Mouse (Mus musculus): ENCODE data around the gene Rfc2. TPM values are rescaled to one million over a fixed set of nuclear protein-coding genes. Genes with fewer than 3 reads are reported as not detected.

Rfc2 gene
- polyA plus RNA-seq, 1 experiment from 2014 or later, result 218 TPM

DNA sequence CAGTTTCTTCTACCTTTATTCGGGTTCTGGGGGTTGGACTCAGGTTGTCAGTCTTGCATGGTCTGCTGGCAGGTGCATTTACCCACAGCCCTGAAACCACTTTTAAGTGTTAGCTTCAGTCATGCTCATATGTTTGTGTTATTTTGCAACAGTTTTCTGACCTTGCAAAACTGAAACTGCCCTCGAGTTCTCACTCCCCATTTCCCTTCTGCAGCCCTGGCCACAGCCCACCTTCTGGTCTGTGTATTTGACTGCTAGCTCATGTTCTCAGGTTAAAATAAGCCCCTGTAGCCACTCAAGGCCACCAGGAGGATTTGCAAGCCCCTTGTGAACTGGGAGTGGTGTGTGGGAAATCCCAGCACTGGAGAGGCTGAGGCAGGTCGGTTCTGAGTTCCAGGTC lies 8.7 kb downstream of the Rfc2 start:
- ATAC-seq (replicated peaks), result no peak
- Histone ChIP-seq H3K36me3 (peaks cover 25% of the 10 kb centered on the region), H3K9ac (replicated peaks) (no peak overlapping the region), H3K4me3 (no peak overlapping the region), H3K9me3 (no peaks in the 10 kb centered on the region), H3K27ac (replicated peaks) (no peak overlapping the region), H3K4me1 (no peaks in the 10 kb centered on the region), H3K27me3 (no peaks in the 10 kb centered on the region), H3K4me2 (replicated peaks) (no peak overlapping the region)
- 97% methylated on average over 3 of the region's 3 CpGs for WGBS

DNA sequence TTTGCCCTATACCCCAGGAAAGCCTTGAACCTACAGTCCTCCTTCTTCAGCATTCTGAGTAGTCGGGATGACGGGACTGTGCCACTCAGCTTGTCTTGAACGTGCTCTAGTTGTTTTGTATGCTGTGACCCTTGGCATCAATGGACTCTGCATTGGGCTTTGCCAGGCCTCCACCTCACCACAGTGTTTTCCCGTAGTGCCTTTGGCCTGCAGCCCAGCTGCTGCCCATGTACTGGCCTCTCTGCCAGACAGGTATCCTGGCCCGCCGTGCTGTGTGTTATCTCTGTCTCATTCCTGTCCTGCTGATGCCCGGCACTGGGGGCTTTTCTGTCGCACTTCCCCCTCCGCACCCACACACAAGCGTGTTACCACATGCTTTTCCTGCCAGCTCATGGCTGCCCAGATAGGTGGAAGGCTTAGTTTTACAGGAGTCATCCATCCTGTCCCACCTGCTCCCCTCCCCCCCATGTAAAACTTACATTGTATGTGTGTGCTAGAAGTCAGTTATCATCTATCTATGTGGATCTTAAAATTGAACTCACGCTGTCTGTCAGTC lies 10.9 kb downstream of the Rfc2 start:
- H3K36me3 ChIP-seq, result peaks cover 47% of the 10 kb centered on the region
- H3K9me3 ChIP-seq, result no peaks in the 10 kb centered on the region
- 88% methylated on average over 11 of the region's 11 CpGs for WGBS
- no peaks in the 10 kb centered on the region for H3K4me1 ChIP-seq
- no peak overlapping the region for H3K4me3 ChIP-seq
- no peak overlapping the region for H3K27ac ChIP-seq (replicated peaks)
- no peak for ATAC-seq (replicated peaks)
- H3K9ac ChIP-seq (replicated peaks), result no peak overlapping the region
- no peak overlapping the region for H3K4me2 ChIP-seq (replicated peaks)
- H3K27me3 ChIP-seq, result no peaks in the 10 kb centered on the region

DNA sequence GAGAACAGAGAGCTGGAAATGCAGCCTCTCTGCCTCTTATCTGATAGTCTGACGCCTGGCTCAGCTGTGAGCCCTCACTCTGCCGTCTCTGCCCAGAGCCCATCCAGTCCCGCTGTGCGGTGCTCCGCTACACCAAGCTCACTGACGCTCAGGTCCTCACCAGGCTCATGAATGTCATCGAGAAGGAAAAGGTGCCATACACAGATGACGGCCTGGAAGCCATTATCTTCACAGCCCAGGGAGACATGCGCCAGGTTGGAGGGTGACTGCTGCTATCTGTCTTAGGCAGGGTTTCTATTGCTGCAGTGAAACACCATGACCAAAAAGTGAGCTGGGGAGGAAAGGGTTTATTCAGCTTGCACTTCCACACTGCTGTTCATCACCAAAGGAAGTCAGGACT lies 11.9 kb downstream of the Rfc2 start:
- peaks cover 54% of the 10 kb centered on the region for H3K36me3 ChIP-seq
- H3K9ac ChIP-seq (replicated peaks), result no peak overlapping the region
- ATAC-seq (replicated peaks), result no peak
- H3K4me3 ChIP-seq, result no peak overlapping the region
- H3K4me2 ChIP-seq (replicated peaks), result no peak overlapping the region
- H3K27ac ChIP-seq (replicated peaks), result no peak overlapping the region
- no peaks in the 10 kb centered on the region for H3K27me3 ChIP-seq
- H3K4me1 ChIP-seq, result no peaks in the 10 kb centered on the region
- WGBS, result 90% methylated on average over 9 of the region's 9 CpGs
- H3K9me3 ChIP-seq, result no peaks in the 10 kb centered on the region

DNA sequence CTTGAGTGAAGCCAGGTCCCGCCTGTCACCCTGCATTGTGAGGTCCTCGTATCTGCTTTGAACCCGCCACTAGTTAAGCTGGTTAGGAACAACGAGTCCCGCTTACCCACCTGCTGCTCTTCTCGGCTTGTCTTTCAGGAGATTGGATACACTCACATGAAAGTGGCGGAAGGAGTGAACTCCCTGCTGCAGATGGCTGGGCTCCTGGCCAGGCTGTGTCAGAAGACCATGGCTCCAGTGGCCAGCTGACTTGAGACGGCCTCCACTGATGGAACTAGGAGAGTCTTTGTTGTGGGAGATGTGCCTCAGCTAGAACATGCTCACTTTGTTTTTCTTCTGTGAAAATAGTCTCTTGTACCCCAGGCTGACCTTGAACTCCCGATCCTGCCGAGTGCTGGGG lies 16.5 kb downstream of the Rfc2 start:
- H3K9ac ChIP-seq (replicated peaks), result no peak overlapping the region
- H3K4me1 ChIP-seq, result no peaks in the 10 kb centered on the region
- no peak overlapping the region for H3K27ac ChIP-seq (replicated peaks)
- no peak overlapping the region for H3K4me3 ChIP-seq
- no peaks in the 10 kb centered on the region for H3K9me3 ChIP-seq
- no peak overlapping the region for H3K4me2 ChIP-seq (replicated peaks)
- WGBS, result 78% methylated on average over 10 of the region's 10 CpGs
- ATAC-seq (replicated peaks), result no peak
- H3K27me3 ChIP-seq, result no peaks in the 10 kb centered on the region
- peaks cover 55% of the 10 kb centered on the region for H3K36me3 ChIP-seq

DNA sequence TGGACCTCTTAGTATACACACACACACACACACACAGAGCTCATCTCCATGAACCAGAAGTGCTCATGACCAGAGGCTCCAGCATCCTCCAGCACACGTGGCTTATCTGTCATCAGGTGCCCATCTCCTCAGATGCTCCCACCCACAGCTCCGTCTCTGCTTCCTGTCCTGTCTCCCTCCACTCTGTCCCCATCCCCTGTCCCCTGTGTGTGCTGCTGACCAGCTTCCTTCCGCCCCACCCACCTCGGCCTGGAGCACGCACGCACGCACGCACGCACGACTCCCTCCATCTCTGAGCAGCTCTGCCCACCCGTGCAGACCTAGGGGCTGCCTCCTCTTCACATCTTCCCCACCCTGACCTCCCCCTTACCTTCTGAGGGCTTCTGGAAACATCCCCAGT lies 23.2 kb downstream of the Rfc2 start:
- Histone ChIP-seq H3K9me3 (no peaks in the 10 kb centered on the region), H3K4me1 (no peaks in the 10 kb centered on the region), H3K4me2 (replicated peaks) (no peak overlapping the region), H3K36me3 (0 out of 2 replicates have a peak, but pooled peaks cover 5% of the 10 kb centered on the region), H3K27me3 (no peaks in the 10 kb centered on the region), H3K4me3 (no peak overlapping the region), H3K9ac (replicated peaks) (no peak overlapping the region), H3K27ac (replicated peaks) (no peak overlapping the region)
- WGBS, result 85% methylated on average over 11 of the region's 11 CpGs
- no peak for ATAC-seq (replicated peaks)

DNA sequence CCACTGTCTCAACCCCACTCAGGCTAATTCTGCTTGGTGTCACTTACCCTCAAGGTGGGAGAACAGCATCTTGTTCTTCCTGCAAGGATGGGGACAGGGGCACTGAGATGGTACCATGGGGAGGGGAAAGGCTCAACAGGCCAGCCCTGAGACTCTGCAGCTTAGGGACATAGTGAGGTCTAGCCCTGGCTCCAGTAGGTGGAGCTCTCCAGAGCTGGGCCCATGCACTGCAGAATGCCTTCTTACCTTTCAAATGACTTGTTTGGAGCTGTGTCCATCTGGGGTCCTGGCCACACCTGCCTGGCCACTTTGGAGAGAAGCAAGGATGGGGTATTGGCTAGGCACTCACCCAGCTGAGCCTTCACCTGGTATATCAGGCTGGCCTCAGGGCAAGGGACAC lies 25.1 kb downstream of the Rfc2 start:
- Histone ChIP-seq H3K36me3 (no peaks in the 10 kb centered on the region), H3K4me3 (no peak overlapping the region), H3K9ac (replicated peaks) (no peak overlapping the region), H3K9me3 (no peaks in the 10 kb centered on the region), H3K27ac (replicated peaks) (no peak overlapping the region), H3K27me3 (no peaks in the 10 kb centered on the region), H3K4me1 (no peaks in the 10 kb centered on the region), H3K4me2 (replicated peaks) (no peak overlapping the region)
- ATAC-seq (replicated peaks), result no peak

DNA sequence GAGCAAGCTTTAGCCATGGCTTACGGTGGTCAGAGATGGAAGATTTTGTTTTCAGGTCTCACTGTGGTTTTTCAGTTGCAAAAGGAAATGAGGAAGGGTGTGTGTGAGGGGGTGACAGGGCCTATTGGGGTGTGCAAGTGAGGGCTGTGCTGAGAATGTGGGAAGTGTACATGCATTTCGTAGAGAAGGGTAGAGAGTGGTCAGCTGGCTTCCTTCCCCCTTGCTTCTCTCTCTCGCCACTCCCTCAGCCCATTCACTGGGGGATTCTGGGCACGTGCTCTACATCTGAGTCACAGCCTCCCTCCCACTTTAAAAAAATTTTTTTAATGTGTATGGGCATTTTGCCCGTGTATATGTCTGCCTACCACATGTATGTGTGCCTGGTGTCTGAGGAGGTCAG lies 26.0 kb downstream of the Rfc2 start:
- ATAC-seq (replicated peaks), result no peak
- no peaks in the 10 kb centered on the region for H3K4me1 ChIP-seq
- WGBS, result 74% methylated on average over 5 of the region's 5 CpGs

DNA sequence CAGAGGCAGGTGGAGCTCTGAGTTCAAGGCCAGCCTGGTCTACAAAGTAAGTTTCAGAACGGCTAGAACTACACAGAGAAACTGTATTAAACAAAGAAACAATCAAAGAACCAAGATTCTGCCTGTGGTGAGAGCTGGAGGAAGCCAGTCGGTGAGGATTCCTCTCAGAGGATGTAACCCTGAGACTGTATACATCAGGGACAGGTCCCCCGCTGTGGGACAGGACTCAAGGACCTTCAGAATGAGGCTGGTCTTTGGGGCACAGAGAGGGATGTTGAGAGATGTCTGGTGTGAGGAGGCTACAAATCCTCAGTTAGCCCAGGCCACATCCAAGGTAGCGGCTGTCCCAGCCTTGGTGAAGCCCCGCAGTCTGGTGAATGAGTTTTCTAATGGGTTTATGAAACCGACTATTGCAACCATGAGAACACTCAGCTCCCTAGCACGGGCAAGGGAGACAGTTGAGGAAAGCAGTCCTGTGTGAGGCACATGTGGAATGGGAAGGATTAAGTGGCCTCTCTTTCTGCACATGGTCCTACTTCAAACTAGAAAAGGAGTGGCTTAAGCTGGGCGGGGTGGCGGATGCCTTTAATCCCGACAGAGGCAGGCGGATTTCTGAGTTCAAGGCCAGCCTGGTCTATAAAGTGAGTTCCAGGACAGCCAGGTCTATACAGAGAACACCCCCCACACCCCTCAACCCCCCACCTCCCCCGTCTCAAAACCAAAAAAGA lies 28.9 kb downstream of the Rfc2 start:
- no peak for ATAC-seq (replicated peaks)
- peaks cover 3% of the 10 kb centered on the region; the same call in 1 of the 2 replicates for H3K36me3 ChIP-seq
- 85% methylated on average over 11 of the region's 12 CpGs for WGBS

More for the DNA sequence above, 26.0 kb downstream of the Rfc2 start:
- no peak overlapping the region for H3K4me3 ChIP-seq
- H3K9ac ChIP-seq (replicated peaks), result no peak overlapping the region
- H3K4me2 ChIP-seq (replicated peaks), result no peak overlapping the region
- no peaks in the 10 kb centered on the region for H3K27me3 ChIP-seq
- H3K9me3 ChIP-seq, result no peaks in the 10 kb centered on the region
- H3K36me3 ChIP-seq, result no peaks in the 10 kb centered on the region
- no peak overlapping the region for H3K27ac ChIP-seq (replicated peaks)

DNA sequence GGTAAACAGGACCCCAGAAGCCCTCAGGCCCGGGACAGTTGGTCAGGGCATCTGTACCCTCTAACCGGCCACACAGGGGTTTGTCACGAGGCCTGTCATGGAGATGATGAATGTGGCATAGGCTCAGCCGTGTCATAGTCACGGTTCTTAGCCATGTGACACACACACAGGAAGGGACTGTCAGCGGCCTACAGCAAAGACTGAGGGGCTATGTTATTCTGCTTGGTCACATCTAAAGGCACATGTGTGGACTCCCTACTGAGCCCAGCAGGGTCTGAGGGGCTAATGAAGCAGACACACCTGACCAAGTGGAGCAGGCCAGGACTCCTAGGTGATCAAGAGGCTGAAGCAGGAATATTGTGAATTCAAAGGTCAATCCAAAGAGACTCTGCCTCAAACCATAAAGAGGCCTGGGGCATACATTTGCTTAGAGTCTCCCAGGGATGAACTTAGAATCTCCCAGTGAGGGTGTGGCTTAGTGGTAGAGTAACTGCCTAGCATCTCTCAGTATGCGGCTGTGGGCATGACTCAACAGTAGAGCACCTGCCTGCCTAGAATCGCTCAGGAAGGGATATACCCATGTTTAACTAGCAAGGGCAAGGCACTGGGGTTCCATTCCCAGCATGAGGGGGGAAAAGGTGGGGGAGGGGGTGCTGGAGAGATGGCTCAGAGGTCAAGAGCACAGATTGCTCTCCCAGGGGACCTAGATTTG lies 30.8 kb downstream of the Rfc2 start:
- Histone ChIP-seq H3K4me2 (replicated peaks) (no peak overlapping the region), H3K9ac (replicated peaks) (no peak overlapping the region), H3K4me1 (no peaks in the 10 kb centered on the region), H3K27ac (replicated peaks) (no peak overlapping the region), H3K27me3 (no peaks in the 10 kb centered on the region), H3K9me3 (no peaks in the 10 kb centered on the region), H3K4me3 (no peak overlapping the region), H3K36me3 (peaks cover 8% of the 10 kb centered on the region)
- WGBS, result 75% methylated on average over 8 of the region's 8 CpGs
- no peak for ATAC-seq (replicated peaks)

More for the DNA sequence above, 28.9 kb downstream of the Rfc2 start:
- Histone ChIP-seq H3K9me3 (no peaks in the 10 kb centered on the region), H3K9ac (replicated peaks) (no peak overlapping the region), H3K4me3 (no peak overlapping the region), H3K4me2 (replicated peaks) (no peak overlapping the region), H3K27me3 (no peaks in the 10 kb centered on the region), H3K4me1 (no peaks in the 10 kb centered on the region), H3K27ac (replicated peaks) (no peak overlapping the region)

DNA sequence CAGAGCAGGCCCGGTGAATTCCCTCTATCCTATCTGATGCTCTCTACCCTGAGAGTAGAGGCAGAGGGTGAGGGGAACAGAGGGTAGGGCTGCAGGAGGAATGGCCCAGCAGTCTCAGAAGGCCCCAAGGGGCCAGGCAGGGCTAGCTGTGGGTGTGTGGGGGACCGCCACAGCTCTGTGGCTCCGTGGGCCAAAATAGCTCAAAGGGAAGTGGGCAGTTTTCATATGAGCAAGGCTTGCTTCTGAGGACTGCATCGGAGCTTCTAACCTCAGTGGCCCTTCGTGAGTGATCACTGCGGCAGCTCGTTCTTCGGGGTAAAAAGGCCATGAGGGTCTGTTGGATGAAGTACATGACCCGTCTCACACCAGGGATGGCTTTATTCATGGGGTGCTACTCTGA lies 32.6 kb downstream of the Rfc2 start:
- Histone ChIP-seq H3K4me2 (replicated peaks) (no peak overlapping the region), H3K4me3 (no peak overlapping the region), H3K9ac (replicated peaks) (no peak overlapping the region), H3K9me3 (no peaks in the 10 kb centered on the region), H3K4me1 (no peaks in the 10 kb centered on the region), H3K27ac (replicated peaks) (no peak overlapping the region), H3K36me3 (peaks cover 21% of the 10 kb centered on the region), H3K27me3 (no peaks in the 10 kb centered on the region)
- no peak for ATAC-seq (replicated peaks)
- 86% methylated on average over 9 of the region's 9 CpGs for WGBS

DNA sequence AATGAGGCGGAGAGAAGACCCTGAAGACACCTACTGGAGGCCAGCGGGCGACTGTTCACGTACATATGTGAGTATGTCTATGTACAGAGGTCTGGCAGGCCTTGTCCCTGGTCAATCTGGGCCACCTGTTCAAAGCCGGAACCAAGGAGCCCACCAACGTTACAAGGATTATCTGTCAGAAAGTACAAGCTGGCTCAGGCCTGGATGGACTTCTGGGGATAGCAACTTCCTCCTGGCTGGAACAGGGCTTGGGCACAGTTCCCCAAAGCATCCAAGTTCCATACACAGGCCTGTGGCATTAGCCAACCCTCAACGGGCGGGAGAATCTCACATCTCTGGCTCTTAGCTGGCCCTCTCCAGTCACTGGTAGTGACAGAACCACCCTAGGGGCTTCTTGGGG lies 33.1 kb downstream of the Rfc2 start:
- no peaks in the 10 kb centered on the region for H3K9me3 ChIP-seq
- H3K36me3 ChIP-seq, result peaks cover 26% of the 10 kb centered on the region
- H3K27me3 ChIP-seq, result no peaks in the 10 kb centered on the region
- H3K27ac ChIP-seq (replicated peaks), result no peak overlapping the region
- no peak overlapping the region for H3K9ac ChIP-seq (replicated peaks)
- no peak overlapping the region for H3K4me2 ChIP-seq (replicated peaks)
- no peak overlapping the region for H3K4me3 ChIP-seq
- ATAC-seq (replicated peaks), result no peak
- H3K4me1 ChIP-seq, result no peaks in the 10 kb centered on the region
- 93% methylated on average over 8 of the region's 8 CpGs for WGBS

DNA sequence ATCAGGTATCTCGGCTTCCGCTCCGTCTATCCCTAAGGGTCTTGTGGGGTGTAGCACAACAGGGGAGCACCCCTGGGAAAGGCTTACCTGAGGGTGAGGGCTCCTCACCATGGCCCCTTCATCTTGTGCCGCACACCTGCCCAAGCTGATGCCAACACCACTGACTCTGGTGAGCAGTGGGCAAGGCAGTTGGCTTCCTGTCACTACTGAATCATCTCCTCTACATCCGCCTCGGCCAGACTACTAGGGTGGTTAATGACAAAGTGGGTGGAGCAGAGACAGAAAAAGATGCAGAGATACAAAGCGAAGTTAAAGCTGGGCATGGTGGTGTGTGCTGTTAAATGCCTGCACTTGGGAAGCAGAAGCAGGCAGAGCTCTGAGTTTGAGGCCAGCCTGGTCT lies 33.6 kb downstream of the Rfc2 start, which contains the start of gene Lat2:
Gene Lat2 (minus strand): TSS at position 224 of the 400 bp plus-strand sequence.
- Histone ChIP-seq H3K27ac (replicated peaks) (no peak within 1 kb of the TSS), H3K4me2 (replicated peaks) (no peak within 1 kb of the TSS), H3K4me1 (no peaks in the 10 kb centered on the region), H3K4me3 (no peak within 1 kb of the TSS), H3K36me3 (peaks cover 31% of the 10 kb centered on the region), H3K9me3 (no peaks in the 10 kb centered on the region), H3K9ac (replicated peaks) (no peak within 1 kb of the TSS), H3K27me3 (no peaks in the 10 kb centered on the region)
- no peak for ATAC-seq (replicated peaks)
- 91% methylated on average over 7 of the region's 7 CpGs for WGBS
